Mouse (Mus musculus) inflammation-experienced regulatory T-cells, adult 6 months (primary cell): ENCODE results near the gene Rbm8a. TPM values are rescaled to one million over a fixed set of nuclear protein-coding genes. Genes with fewer than 3 reads are reported as not detected.

Source experiments
- ATAC-seq: one replicate; pipeline ENCODE4 v1.8.0; 2017
- polyA plus RNA-seq, 3 experiments: library from polyadenylated mRNA; unstranded; fragments of 100-300 nt; shearing (Covaris generic); gene quantifications; one replicate each; pipeline ENCODE4 v1.2.1; 2017

Gene Rbm8a
- polyA plus RNA-seq, 3 experiments from 2014 or later: 102 to 149 (median 134) TPM

DNA sequence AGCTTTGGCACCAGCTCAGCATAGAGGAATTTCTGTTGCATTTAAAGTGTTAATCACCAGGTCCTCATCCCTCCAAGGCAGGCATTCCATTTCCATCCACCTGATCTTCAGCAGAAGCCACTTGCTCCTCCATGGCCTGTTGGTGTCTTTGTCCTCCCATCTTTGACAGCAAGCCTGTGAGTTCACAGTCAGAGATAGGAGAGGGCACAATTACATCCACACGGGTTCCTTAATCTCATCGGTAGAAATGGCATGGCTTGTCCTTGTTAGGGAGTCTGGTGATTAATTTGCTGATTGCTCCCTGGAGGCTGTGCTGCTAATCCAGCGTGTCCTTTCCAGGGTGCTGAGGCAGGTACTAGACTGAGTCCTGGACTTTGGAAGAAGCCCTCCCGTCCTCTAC, 43.8 kb downstream of the Rbm8a start:
- ATAC-seq: no peak

DNA sequence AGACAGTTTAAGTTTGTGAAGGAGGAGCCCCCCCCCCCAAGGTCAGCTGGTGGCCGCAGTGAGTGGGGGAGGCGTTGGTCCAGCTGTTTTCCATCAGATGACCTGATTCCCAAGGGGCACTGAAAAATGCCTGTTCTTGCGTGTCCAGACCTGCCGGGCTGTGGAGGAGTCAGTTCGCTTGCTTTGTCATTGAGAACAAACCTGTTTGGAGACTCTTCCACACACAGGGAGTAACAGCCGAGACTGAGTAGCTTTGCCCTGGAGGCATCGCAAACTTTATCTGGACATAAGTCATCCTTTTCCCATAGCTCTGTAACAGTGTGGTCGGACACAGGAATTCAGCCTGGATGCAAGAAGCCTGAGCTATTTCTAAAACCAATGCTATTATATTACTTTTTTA, 44.7 kb downstream of the Rbm8a start:
- no peak for ATAC-seq

DNA sequence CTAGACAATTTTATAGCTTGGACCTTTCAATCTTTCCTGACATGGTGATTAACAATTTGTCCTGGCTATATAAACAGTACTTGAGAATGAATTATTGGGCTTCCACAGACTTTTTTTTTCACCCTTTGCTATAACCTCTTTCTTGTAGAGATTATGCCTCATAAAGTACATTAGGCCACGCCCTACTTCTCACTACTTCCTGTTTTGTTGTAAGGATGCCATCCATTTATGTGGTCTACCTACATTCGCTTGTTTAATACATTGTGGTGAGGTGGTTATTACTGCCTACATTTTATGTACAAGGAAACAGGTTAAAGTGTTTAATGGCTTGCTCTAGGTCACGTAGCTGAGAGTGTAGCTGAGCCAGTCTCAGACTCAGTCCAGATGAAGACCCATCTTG, 45.4 kb downstream of the Rbm8a start:
- peak; percentile 85 for ATAC-seq

- no peak for ATAC-seq
Observed at GRCm38 (mm10) chr3:96675690-96676089, 46.0 kb downstream of the Rbm8a start.

DNA sequence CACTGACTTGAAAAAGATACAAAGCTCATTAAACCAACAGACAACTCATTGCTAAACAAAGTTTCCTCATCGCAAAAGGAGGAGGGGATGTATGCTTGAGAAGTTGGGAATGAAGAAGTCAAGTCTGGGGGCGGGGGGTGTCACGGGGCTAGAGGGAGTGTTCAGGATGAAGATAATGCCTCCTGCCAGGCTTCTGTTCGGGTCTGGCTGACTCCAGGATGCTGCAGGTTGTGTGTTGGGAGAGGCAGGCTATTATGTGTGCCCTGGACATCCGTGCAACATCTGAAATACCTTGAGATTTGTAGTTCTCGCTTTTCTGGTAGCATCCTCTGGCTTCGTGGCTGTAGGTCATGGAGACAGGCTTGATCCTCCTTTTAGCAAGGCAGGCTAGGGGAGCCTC, 48.7 kb downstream of the Rbm8a start:
- ATAC-seq: no peak

DNA sequence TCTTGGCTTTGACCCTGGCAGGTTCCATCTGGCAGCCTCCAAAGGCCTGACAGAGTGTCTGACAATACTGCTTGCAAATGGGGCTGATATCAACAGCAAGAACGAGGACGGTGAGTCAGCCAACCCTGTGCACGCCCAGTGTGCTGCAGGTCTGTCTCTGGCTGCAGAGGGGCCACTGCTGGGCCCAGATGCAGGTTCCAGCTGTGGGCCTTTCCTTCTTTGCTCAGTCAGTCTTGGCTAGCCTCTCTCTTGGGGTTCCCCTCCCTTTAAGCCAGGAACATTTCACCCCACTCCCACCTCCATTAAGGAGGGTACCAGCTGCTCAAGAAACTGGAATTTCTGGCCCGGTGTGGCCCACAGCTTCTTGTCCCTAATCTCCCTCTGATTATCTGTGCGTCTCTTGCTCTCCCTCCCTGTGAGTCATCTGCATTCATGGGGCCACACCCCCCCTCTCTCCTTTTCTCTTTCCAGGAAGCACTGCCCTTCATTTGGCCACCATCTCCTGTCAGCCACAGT, 49.5 kb downstream of the Rbm8a start:
- ATAC-seq: no peak

DNA sequence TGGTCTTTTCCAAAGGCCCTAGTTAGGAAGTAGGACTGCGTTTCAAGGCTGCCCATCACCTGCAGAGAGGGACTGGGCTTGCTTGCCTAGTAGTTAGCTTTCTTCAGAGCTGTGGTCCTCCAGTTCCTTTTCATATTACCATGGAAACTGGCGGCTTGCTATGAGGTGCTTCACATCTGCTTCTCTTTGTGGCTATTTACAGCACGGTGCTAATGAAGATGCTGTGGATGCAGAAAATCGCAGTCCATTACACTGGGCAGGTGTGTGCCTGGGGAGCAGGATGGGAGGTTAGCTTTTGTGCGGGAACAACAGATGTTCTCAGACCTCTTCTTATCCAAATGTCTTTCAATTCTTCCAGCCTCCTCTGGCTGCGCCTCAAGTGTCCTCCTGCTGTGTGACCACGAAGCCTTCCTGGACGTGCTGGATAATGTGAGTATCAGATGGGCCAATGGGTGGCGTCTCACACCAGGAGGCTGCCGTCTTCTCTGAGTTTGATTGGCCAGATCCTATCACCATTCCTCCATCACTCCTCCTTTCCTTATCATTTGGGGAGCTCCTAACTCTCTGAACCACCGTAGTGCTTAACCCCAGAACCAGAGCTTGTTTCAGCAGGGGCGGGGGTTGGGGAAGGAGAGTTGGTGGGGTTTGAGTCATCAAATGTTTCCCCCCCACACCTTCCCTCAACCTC, 50.7 kb downstream of the Rbm8a start:
- ATAC-seq: no peak

Other genes with a start within 250 kb of the Rbm8a start
- not detected for gene BC107364, start 177.6 kb upstream of the Rbm8a start, polyA plus RNA-seq
- gene Hfe2, start 104.8 kb upstream of the Rbm8a start, polyA plus RNA-seq: not detected
- 100 to 1,000 TPM; 160 to 366 (median 354) TPM for gene Txnip, start 72.0 kb upstream of the Rbm8a start, polyA plus RNA-seq
- gene Gm16253, start 52.9 kb upstream of the Rbm8a start, polyA plus RNA-seq: 1 to 10 TPM in 1 of 3 experiments, not detected in 2; 2.1 TPM
- gene Polr3gl, start 35.8 kb upstream of the Rbm8a start, polyA plus RNA-seq: 10 to 100 TPM; 26.9 to 48.9 (median 33.8) TPM
- gene Ankrd34a, start 33.3 kb upstream of the Rbm8a start, polyA plus RNA-seq: under 1 TPM in 1 of 3 experiments, not detected in 2; 0.17 TPM
- gene Lix1l, start 28.8 kb upstream of the Rbm8a start, polyA plus RNA-seq: under 1 TPM; 0.34 to 0.61 (median 0.43) TPM
- gene Pex11b, start 5.4 kb downstream of the Rbm8a start, polyA plus RNA-seq: 10 to 100 TPM; 45.8 to 63.4 (median 54.9) TPM
- gene Gm42957, start 5.5 kb downstream of the Rbm8a start, polyA plus RNA-seq: under 1 TPM in 1 of 3 experiments, not detected in 2; 0.10 TPM
- not detected for gene Itga10, start 15.7 kb downstream of the Rbm8a start, polyA plus RNA-seq
- gene Ankrd35, start 40.2 kb downstream of the Rbm8a start, polyA plus RNA-seq: under 1 TPM in 2 of 3 experiments, not detected in 1; 0.53 to 0.97 TPM
- 10 to 100 TPM; 34.3 to 65.5 (median 46.6) TPM for gene Pias3, start 66.5 kb downstream of the Rbm8a start, polyA plus RNA-seq
- 1 to 10 TPM in 2 of 3 experiments, under 1 TPM in 1; 0.86 to 2.5 (median 1.3) TPM for gene Nudt17, start 78.6 kb downstream of the Rbm8a start, polyA plus RNA-seq
- gene Polr3c, start 97.7 kb downstream of the Rbm8a start, polyA plus RNA-seq: 10 to 100 TPM; 61.8 to 74.4 (median 63.7) TPM
- 10 to 100 TPM; 44.6 to 73.7 (median 47.3) TPM for gene Rnf115, start 97.7 kb downstream of the Rbm8a start, polyA plus RNA-seq
- gene Pdzk1, start 199.4 kb downstream of the Rbm8a start, polyA plus RNA-seq: under 1 TPM in 1 of 3 experiments, not detected in 2; 0.94 TPM
- 10 to 100 TPM; 50.8 to 77.5 (median 75.0) TPM for gene Cd160, start 199.4 kb downstream of the Rbm8a start, polyA plus RNA-seq